Mouse (Mus musculus): ENCODE results near the gene Arl5a.

DNA sequence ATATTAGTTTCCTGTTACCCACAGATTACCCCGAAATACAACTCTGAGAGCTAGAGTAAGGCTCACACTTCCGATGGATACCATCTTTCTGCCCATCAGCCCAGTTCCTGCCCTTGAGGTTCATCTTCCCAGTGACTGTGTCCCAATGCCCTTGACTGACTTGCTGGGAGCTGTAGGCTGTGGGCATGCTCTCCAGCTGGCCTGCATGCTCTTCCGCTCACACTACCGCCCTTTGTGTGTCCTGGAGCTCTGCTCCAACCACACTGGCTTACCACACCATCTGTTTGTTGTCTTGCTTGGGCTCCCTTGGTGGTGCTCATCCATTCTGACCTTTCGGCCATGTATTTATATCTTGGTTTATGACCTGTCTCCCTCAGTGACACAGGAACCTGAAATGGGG, 57.0 kb downstream of the Arl5a start:
- TF ChIP-seq CTCF (IDR thresholded peaks at IDR 0.05) (no peak), POLR2A (IDR thresholded peaks at IDR 0.05; ENCODE audit: insufficient read depth, low read depth, low read length) (no peak)
